ENCODE assay signal across 29 mouse cellular contexts in the genomic region with DNA sequence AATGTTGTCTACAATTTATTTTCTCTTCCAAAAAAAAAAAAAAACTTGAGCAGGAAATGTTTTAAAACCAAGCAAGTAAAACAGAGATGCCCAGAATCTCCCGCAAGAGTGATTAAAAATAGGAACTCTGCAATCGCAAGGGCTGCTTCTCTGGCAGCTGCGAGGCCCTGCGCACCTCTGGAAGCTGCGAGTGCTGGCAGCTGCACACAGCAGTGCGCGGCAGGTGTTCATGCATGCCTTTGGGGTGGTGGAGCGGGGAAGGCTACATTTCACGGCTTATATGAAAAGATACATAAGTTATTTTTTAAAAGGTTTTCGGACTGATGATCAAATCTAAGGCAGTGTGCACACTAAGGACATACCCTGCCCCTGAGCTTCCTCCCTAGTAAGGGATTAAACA.
A peak's percentile ranks its signal among the peaks of the same experiment; 100 is the strongest.
DNase-seq lines count a peak whose midpoint lies in the region; ATAC-seq lines count a peak whose summit lies in the region.
"Had no signal": no experiment of that assay in that cellular context is flagged by ENCODE, and none has a peak within 500 bp of the region (broad histone marks: within the 10 kb centered on the region; RNA-seq: fewer than 3 reads in every experiment).

No protein-coding gene starts in this region.

- H3K4me3 ChIP-seq in intestine, embryonic 14.5 days (ENCODE audit: low read depth, low read length) = no peak overlapping the region
- no peak overlapping the region for H3K4me3 ChIP-seq in intestine, embryonic 15.5 days (replicated peaks)
- H3K4me3 ChIP-seq in kidney, embryonic 14.5 days (ENCODE audit: low read length) = no peak overlapping the region
- H3K4me3 ChIP-seq: forebrain, embryonic 15.5 days; hindbrain, embryonic 10.5 days; hindbrain, embryonic 15.5 days; layer of hippocampus, adult 2 months; left cerebral cortex, adult 2 months; limb, embryonic 13.5 days; liver, embryonic 12.5 days; neural tube, embryonic 12.5 days had no signal

- ATAC-seq in intestine, embryonic 14.5 days (replicated peaks; ENCODE audit: low FRiP score, low TSS enrichment, low read depth) = no peak
- no peak for ATAC-seq in intestine, embryonic 15.5 days
- no peak for ATAC-seq in kidney, embryonic 14.5 days (ENCODE audit: low FRiP score, low TSS enrichment)
- ATAC-seq: forebrain, embryonic 15.5 days; inflammation-experienced regulatory T-cells, adult 6 months; liver, embryonic 12.5 days; liver, postnatal 0 days; midbrain, embryonic 16.5 days had no signal

- 75% methylated on average over 10 of the region's 10 CpGs for WGBS in intestine, embryonic 14.5 days
- 78% methylated on average over 10 of the region's 10 CpGs for WGBS in intestine, embryonic 15.5 days
- 75% methylated on average over 10 of the region's 10 CpGs for WGBS in kidney, embryonic 14.5 days

- DNase-seq in intestine, embryonic 14.5 days (ENCODE audit: low spot score) = peak; percentile 44
- DNase-seq in kidney, postnatal 4 days = peak; percentile 38 to 57
- peak; percentile 12 for DNase-seq in thymus, postnatal 4 days
- DNase-seq in thymus, postnatal 36 days = no peak
- no peak for DNase-seq in adrenal gland, postnatal 14 days
- DNase-seq: adrenal gland, postnatal 36 days; B cell, adult 2 months; cerebellum, adult 2 months; cerebellum, postnatal 14 days; gastrocnemius, postnatal 14 days; heart, postnatal 14 days; kidney, postnatal 14 days; liver, postnatal 0 days; lung, postnatal 36 days; right cerebral cortex, adult 18-20 months; thymus, adult 2 months had no signal

- no peaks in the 10 kb centered on the region for H3K4me1 ChIP-seq in intestine, embryonic 14.5 days (replicated peaks; ENCODE audit: control insufficient read depth, insufficient read depth, low read length)
- no peaks in the 10 kb centered on the region for H3K4me1 ChIP-seq in intestine, embryonic 15.5 days (replicated peaks)
- 0 out of 2 replicates have a peak, but pooled peaks cover 10% of the 10 kb centered on the region for H3K4me1 ChIP-seq in kidney, embryonic 14.5 days (ENCODE audit: control insufficient read depth, insufficient read depth, low read length)
- H3K4me1 ChIP-seq: hindbrain, embryonic 10.5 days; liver, embryonic 12.5 days; neural tube, embryonic 12.5 days had no signal

- H3K9ac ChIP-seq in intestine, embryonic 14.5 days (ENCODE audit: low read length) = no peak overlapping the region
- H3K9ac ChIP-seq in intestine, embryonic 15.5 days = no peak overlapping the region
- H3K9ac ChIP-seq in kidney, embryonic 14.5 days (ENCODE audit: low read depth, low read length) = no peak overlapping the region
- H3K9ac ChIP-seq: forebrain, embryonic 15.5 days; hindbrain, embryonic 15.5 days; limb, embryonic 13.5 days; liver, embryonic 12.5 days; liver, postnatal 0 days; neural tube, embryonic 12.5 days had no signal

- no peaks in the 10 kb centered on the region for H3K36me3 ChIP-seq in intestine, embryonic 14.5 days (ENCODE audit: control insufficient read depth, insufficient read depth, low read length)
- H3K36me3 ChIP-seq in intestine, embryonic 15.5 days = no peaks in the 10 kb centered on the region
- no peaks in the 10 kb centered on the region for H3K36me3 ChIP-seq in kidney, embryonic 14.5 days (ENCODE audit: control insufficient read depth, insufficient read depth, low read length)
- H3K36me3 ChIP-seq: forebrain, embryonic 15.5 days; hindbrain, embryonic 10.5 days; hindbrain, embryonic 15.5 days; limb, embryonic 13.5 days; liver, embryonic 12.5 days; neural tube, embryonic 12.5 days had no signal

- no peaks in the 10 kb centered on the region for H3K9me3 ChIP-seq in intestine, embryonic 14.5 days (ENCODE audit: control insufficient read depth, low read length)
- no peaks in the 10 kb centered on the region for H3K9me3 ChIP-seq in intestine, embryonic 15.5 days
- no peaks in the 10 kb centered on the region for H3K9me3 ChIP-seq in kidney, embryonic 14.5 days (ENCODE audit: control insufficient read depth, low read length)
- H3K9me3 ChIP-seq: forebrain, embryonic 15.5 days; hindbrain, embryonic 10.5 days; hindbrain, embryonic 15.5 days; limb, embryonic 13.5 days; liver, embryonic 12.5 days; neural tube, embryonic 12.5 days had no signal

- H3K4me2 ChIP-seq in intestine, embryonic 14.5 days (ENCODE audit: low read length) = no peak overlapping the region
- no peak overlapping the region for H3K4me2 ChIP-seq in intestine, embryonic 15.5 days (replicated peaks)
- H3K4me2 ChIP-seq in kidney, embryonic 14.5 days (replicated peaks; ENCODE audit: low read depth, low read length) = no peak overlapping the region
- H3K4me2 ChIP-seq: forebrain, embryonic 15.5 days; hindbrain, embryonic 15.5 days; limb, embryonic 13.5 days; liver, embryonic 12.5 days; midbrain, embryonic 11.5 days; neural tube, embryonic 12.5 days had no signal

- H3K27me3 ChIP-seq in intestine, embryonic 14.5 days (replicated peaks; ENCODE audit: control insufficient read depth, insufficient read depth, low read length) = no peaks in the 10 kb centered on the region
- no peaks in the 10 kb centered on the region for H3K27me3 ChIP-seq in intestine, embryonic 15.5 days (replicated peaks)
- no peaks in the 10 kb centered on the region for H3K27me3 ChIP-seq in kidney, embryonic 14.5 days (ENCODE audit: control insufficient read depth, insufficient read depth, low read length)
- H3K27me3 ChIP-seq: forebrain, embryonic 15.5 days; hindbrain, embryonic 15.5 days; limb, embryonic 13.5 days; liver, embryonic 12.5 days; neural tube, embryonic 12.5 days had no signal

- H3K27ac ChIP-seq in intestine, embryonic 14.5 days (ENCODE audit: low read depth) = no peak overlapping the region
- no peak overlapping the region for H3K27ac ChIP-seq in intestine, embryonic 15.5 days
- H3K27ac ChIP-seq in kidney, embryonic 14.5 days (ENCODE audit: low read depth, low read length) = no peak overlapping the region
- H3K27ac ChIP-seq: forebrain, embryonic 15.5 days; hindbrain, embryonic 10.5 days; hindbrain, embryonic 15.5 days; layer of hippocampus, adult 2 months; left cerebral cortex, adult 2 months; limb, embryonic 13.5 days; liver, embryonic 12.5 days; neural tube, embryonic 12.5 days had no signal

Comparison
In these comparisons a context has a peak if more than half of its experiments do, and no peak if none do; other contexts are left out.
1. DNase-seq: peak in intestine, embryonic 14.5 days (single experiment), kidney, postnatal 4 days (2 of 2) and thymus, postnatal 4 days (single experiment); none in thymus, postnatal 36 days (0 of 2) and adrenal gland, postnatal 14 days (single experiment).